Mouse (Mus musculus): ENCODE results near the gene Tbc1d9. TPM values are rescaled to one million over a fixed set of nuclear protein-coding genes. Genes with fewer than 3 reads are reported as not detected.

Gene Tbc1d9
- 7.7 TPM for polyA plus RNA-seq (2014; fragmentation: Illumina TruSeq; extraction: RNeasy Lipid Tissue Mini Kit (QIAGEN cat#74804))

GRCm38 (mm10) chr8:83165235-83165930 is at the start of gene Tbc1d9:
Gene Tbc1d9, plus strand, starts transcription at chr8:83165352.

GRCm38 (mm10) chr8:83165931-83166867 is 1.0 kb downstream of the Tbc1d9 start, which contains the start of gene Gm10645:
Gene Gm10645, minus strand, starts transcription at chr8:83166170.

GRCm38 (mm10) chr8:83290176-83290575 is 125.0 kb downstream of the Tbc1d9 start, which contains the start of gene Ucp1:
Gene Ucp1, plus strand, starts transcription at chr8:83290352.

Other genes with a start within 250 kb of the Tbc1d9 start
- not detected for gene Gm10645, start 818 bp downstream of the Tbc1d9 start, polyA plus RNA-seq (2014; fragmentation: Illumina TruSeq; extraction: RNeasy Lipid Tissue Mini Kit (QIAGEN cat#74804))
- gene Ucp1, start 125.0 kb downstream of the Tbc1d9 start, polyA plus RNA-seq (2014; fragmentation: Illumina TruSeq; extraction: RNeasy Lipid Tissue Mini Kit (QIAGEN cat#74804)) = not detected
- 64.8 TPM for gene Elmod2, start 167.1 kb downstream of the Tbc1d9 start, polyA plus RNA-seq (2014; fragmentation: Illumina TruSeq; extraction: RNeasy Lipid Tissue Mini Kit (QIAGEN cat#74804))
- gene Mgat4d, start 183.1 kb downstream of the Tbc1d9 start, polyA plus RNA-seq (2014; fragmentation: Illumina TruSeq; extraction: RNeasy Lipid Tissue Mini Kit (QIAGEN cat#74804)) = 0.54 TPM
- gene Clgn, start 224.5 kb downstream of the Tbc1d9 start, polyA plus RNA-seq (2014; fragmentation: Illumina TruSeq; extraction: RNeasy Lipid Tissue Mini Kit (QIAGEN cat#74804)) = 0.11 TPM